Mouse (Mus musculus) forebrain, embryonic 11.5 days (tissue): ENCODE data around the gene Garem2. TPM values are rescaled to one million over a fixed set of nuclear protein-coding genes. Genes with fewer than 3 reads are reported as not detected.
A peak's percentile ranks its signal among the peaks of the same experiment; 100 is the strongest.

Experiments
- ATAC-seq: fragments of 200-750 bp; cut with Nextera tagmentation; replicated peaks from 2 replicates; pipeline ENCODE4 v1.8.0; 2017; ENCODE audit warnings: moderate TSS enrichment; ENCODE audit not compliant: low FRiP score
- DNase-seq: peaks from one replicate; pipeline ENCODE4 v3.0.0-alpha.2; 2017; ENCODE audit warnings: low spot score
- H3K27ac ChIP-seq: fragments of 300-500 bp; sonication (generic); 2 replicates; pipeline ENCODE4 v1.5.1; 2014; ENCODE audit warnings: low read depth, low read length
- H3K27me3 ChIP-seq: fragments of 300-500 bp; sonication (generic); 2 replicates; pipeline ENCODE4 v1.6.1; 2014; ENCODE audit warnings: mild to moderate bottlenecking, low read length, mixed read lengths; ENCODE audit not compliant: control insufficient read depth, insufficient read depth
- H3K36me3 ChIP-seq: fragments of 300-500 bp; sonication (generic); 2 replicates; pipeline ENCODE4 v1.6.1; 2014; ENCODE audit warnings: mild to moderate bottlenecking, low read length, moderate library complexity, mixed read lengths; ENCODE audit not compliant: control insufficient read depth, insufficient read depth
- H3K4me1 ChIP-seq: fragments of 300-500 bp; sonication (generic); replicated peaks from 2 replicates; pipeline ENCODE4 v1.6.1; 2014; ENCODE audit warnings: low read length, mixed read lengths; ENCODE audit not compliant: control insufficient read depth, insufficient read depth
- H3K4me2 ChIP-seq: fragments of 300-500 bp; sonication (generic); 2 replicates; pipeline ENCODE4 v1.6.1; 2014; ENCODE audit warnings: low read depth, mild to moderate bottlenecking, low read length, moderate library complexity, mixed read lengths; ENCODE audit not compliant: severe bottlenecking
- H3K4me3 ChIP-seq: fragments of 300-500 bp; sonication (generic); 2 replicates; pipeline ENCODE4 v1.5.1; 2014; ENCODE audit warnings: low read depth, low read length
- H3K9ac ChIP-seq: fragments of 300-500 bp; sonication (generic); 2 replicates; pipeline ENCODE4 v1.6.1; 2014; ENCODE audit warnings: low read length
- H3K9me3 ChIP-seq: fragments of 300-500 bp; sonication (generic); 2 replicates; pipeline ENCODE4 v1.6.1; 2016; ENCODE audit warnings: low read length, mixed read lengths; ENCODE audit not compliant: control insufficient read depth
- WGBS: fragments of 180-500 bp; shearing (Covaris S2); extraction: QIAGEN DNeasy Blood & Tissue Kit; methylation state at CpG from one replicate; pipeline ENCODE4 v1.1.7; 2014; 5-methylcytosine and 5-hydroxymethylcytosine counted together
- polyA plus RNA-seq: library from polyadenylated mRNA; unstranded; fragments of >200 nt; fragmentation: Nextera tagmentation; extraction: Ambion mirVana; gene quantifications from 2 replicates; pipeline ENCODE4 v1.2.1, GENCODE M21; 2014

Garem2 gene
- polyA plus RNA-seq, 1 experiment from 2014 or later: 17.2 TPM

- peaks cover 3% of the 10 kb centered on the region; the same call in 1 of the 2 replicates for H3K36me3 ChIP-seq
- peak overlapping the region; percentile 45 for H3K4me3 ChIP-seq
- H3K4me1 ChIP-seq: peaks cover 28% of the 10 kb centered on the region
- H3K4me2 ChIP-seq: peak overlapping the region; percentile 86
- ATAC-seq (no peak), DNase-seq (no peak)
- whole genome bisulfite sequencing: 2% methylated on average over 28 of the region's 28 CpGs
- no peak overlapping the region for H3K27ac ChIP-seq
- peak overlapping the region; percentile 55; the same call in 1 of the 2 replicates for H3K9ac ChIP-seq
- no peaks in the 10 kb centered on the region for H3K9me3 ChIP-seq
- H3K27me3 ChIP-seq: peaks cover 22% of the 10 kb centered on the region
Measured at GRCm38 (mm10) chr5:30114761-30115140, 9.8 kb downstream of the Garem2 start.

GRCm38 (mm10) chr5:30115718-30116117 is 10.8 kb downstream of the Garem2 start:
- Histone ChIP-seq H3K4me3 (no peak overlapping the region), H3K4me2 (no peak overlapping the region), H3K9me3 (no peaks in the 10 kb centered on the region), H3K27me3 (peaks cover 22% of the 10 kb centered on the region), H3K4me1 (peaks cover 19% of the 10 kb centered on the region), H3K9ac (no peak overlapping the region), H3K27ac (no peak overlapping the region), H3K36me3 (peaks cover 3% of the 10 kb centered on the region; the same call in 1 of the 2 replicates)
- WGBS: 26% methylated on average over 10 of the region's 10 CpGs
- ATAC-seq (no peak), DNase-seq (no peak)

DNA sequence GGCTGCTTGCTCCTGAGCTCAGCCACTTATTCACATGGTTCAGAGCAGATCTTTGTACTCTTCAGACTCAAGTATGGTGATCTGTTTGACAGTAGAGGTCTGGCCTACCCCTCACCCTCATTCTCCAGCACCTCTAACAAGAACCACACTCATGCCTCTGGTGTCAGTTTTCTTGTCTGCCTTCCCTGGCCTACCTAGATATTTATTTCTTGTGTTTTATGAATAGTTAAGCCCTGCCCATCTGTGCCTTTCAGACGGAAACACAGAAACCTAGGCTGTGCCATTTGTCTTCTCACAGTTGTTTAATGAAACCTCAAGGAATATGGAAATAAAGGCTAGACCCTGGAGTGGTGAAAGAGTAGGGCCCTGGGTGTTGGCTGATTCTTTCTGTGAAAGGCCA is 13.1 kb downstream of the Garem2 start:
- ATAC-seq (no peak), DNase-seq (peak; percentile 27)
- Histone ChIP-seq H3K4me3 (no peak overlapping the region), H3K36me3 (peaks cover 3% of the 10 kb centered on the region; the same call in 1 of the 2 replicates), H3K27me3 (peaks cover 13% of the 10 kb centered on the region), H3K9me3 (no peaks in the 10 kb centered on the region), H3K4me1 (peaks cover 10% of the 10 kb centered on the region), H3K27ac (no peak overlapping the region), H3K9ac (no peak overlapping the region), H3K4me2 (no peak overlapping the region)
- WGBS: 90% methylated on average over 1 of the region's 1 CpGs

- WGBS: 85% methylated on average over 6 of the region's 6 CpGs
- Histone ChIP-seq H3K4me3 (no peak overlapping the region), H3K27me3 (peaks cover 5% of the 10 kb centered on the region; the same call in 1 of the 2 replicates), H3K4me2 (no peak overlapping the region), H3K27ac (no peak overlapping the region), H3K36me3 (peaks cover 8% of the 10 kb centered on the region; the same call in 1 of the 2 replicates), H3K9ac (no peak overlapping the region), H3K4me1 (peaks cover 5% of the 10 kb centered on the region), H3K9me3 (no peaks in the 10 kb centered on the region)
- ATAC-seq (no peak), DNase-seq (peak; percentile 39)
Measured at GRCm38 (mm10) chr5:30119163-30119562, 14.2 kb downstream of the Garem2 start.

DNA sequence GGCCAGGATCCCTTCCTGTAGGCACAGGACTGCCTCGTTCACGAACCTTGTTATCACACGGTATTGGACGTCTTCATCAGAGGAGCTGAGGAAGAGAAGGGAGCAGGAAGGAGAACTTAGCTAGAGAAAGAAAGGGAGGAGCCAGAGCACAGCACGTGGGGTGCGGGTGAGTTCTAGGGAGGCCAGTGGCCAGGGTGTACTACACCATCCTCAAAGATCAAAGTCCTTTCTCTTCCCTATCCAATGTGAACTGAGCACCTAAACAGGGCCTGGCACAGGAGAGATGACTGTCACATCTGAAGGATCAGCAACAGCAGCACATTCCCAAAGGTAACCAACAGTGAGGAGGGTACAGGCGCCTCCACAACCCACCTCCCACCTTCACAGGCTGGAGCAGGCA is 15.1 kb downstream of the Garem2 start:
- Histone ChIP-seq H3K36me3 (peaks cover 10% of the 10 kb centered on the region; the same call in 1 of the 2 replicates), H3K27ac (no peak overlapping the region), H3K9me3 (no peaks in the 10 kb centered on the region), H3K9ac (no peak overlapping the region), H3K4me3 (no peak overlapping the region), H3K4me2 (no peak overlapping the region), H3K27me3 (peaks cover under 1% of the 10 kb centered on the region; the same call in 1 of the 2 replicates), H3K4me1 (no peaks in the 10 kb centered on the region)
- DNase-seq (peak; percentile 30), ATAC-seq (no peak)
- WGBS: 87% methylated on average over 7 of the region's 7 CpGs

DNA sequence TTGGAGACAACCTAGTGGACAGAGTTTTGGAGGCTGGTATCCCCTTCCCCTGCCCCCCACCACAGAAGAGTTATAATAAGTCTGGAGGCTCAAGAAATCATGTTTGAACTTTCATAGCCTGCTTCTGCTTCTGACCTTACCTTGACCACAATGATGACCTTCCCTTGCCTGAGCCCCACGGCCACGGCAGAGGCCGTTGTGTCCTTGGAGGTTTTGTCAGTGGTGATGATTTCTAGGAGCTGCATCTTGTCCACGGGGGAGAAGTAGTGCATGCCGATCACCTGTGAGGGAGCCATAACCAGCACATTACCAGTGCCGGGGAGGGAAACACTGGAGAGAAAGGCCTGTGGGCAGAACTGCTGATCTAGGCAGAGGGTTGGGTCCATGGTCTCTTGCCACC is 17.5 kb downstream of the Garem2 start:
- Histone ChIP-seq H3K4me1 (no peaks in the 10 kb centered on the region), H3K27me3 (no peaks in the 10 kb centered on the region), H3K36me3 (peaks cover 10% of the 10 kb centered on the region; the same call in 1 of the 2 replicates), H3K4me3 (no peak overlapping the region), H3K4me2 (no peak overlapping the region), H3K27ac (no peak overlapping the region), H3K9ac (no peak overlapping the region), H3K9me3 (no peaks in the 10 kb centered on the region)
- no peak for DNase-seq
- 96% methylated on average over 6 of the region's 6 CpGs for WGBS
- ATAC-seq: no peak

DNA sequence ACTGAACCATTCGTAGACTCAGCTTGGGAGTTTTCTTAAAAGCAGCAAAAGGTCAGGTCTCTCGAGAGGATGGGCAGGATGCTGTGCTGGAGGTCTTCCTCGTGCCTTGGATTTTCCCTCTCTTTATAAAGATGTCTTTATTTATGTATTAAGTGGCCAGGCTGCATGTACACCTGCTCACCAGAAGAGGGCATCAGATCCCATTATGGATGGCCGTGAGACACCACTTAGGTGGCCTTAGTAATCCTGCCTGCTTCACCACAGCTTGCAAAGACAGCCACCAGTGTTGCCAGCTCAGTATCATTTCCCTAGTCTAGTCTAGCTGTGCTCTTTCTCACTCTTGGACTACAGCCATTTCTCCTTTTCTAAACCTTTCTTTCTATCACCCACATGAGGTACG is 20.6 kb downstream of the Garem2 start:
- DNase-seq (no peak), ATAC-seq (no peak)
- H3K4me3 ChIP-seq: no peak overlapping the region
- H3K27me3 ChIP-seq: no peaks in the 10 kb centered on the region
- H3K9ac ChIP-seq: no peak overlapping the region
- H3K9me3 ChIP-seq: no peaks in the 10 kb centered on the region
- H3K4me2 ChIP-seq: no peak overlapping the region
- H3K36me3 ChIP-seq: peaks cover 8% of the 10 kb centered on the region; the same call in 1 of the 2 replicates
- no peak overlapping the region for H3K27ac ChIP-seq
- no peaks in the 10 kb centered on the region for H3K4me1 ChIP-seq
- 49% methylated on average over 5 of the region's 5 CpGs for WGBS

GRCm38 (mm10) chr5:30126756-30127155 is 21.8 kb downstream of the Garem2 start:
- no peak overlapping the region for H3K27ac ChIP-seq
- H3K4me2 ChIP-seq: no peak overlapping the region
- H3K9ac ChIP-seq: no peak overlapping the region
- WGBS: 91% methylated on average over 7 of the region's 7 CpGs
- DNase-seq (no peak), ATAC-seq (no peak)
- no peak overlapping the region for H3K4me3 ChIP-seq
- H3K4me1 ChIP-seq: no peaks in the 10 kb centered on the region
- H3K27me3 ChIP-seq: no peaks in the 10 kb centered on the region
- peaks cover 8% of the 10 kb centered on the region; the same call in 1 of the 2 replicates for H3K36me3 ChIP-seq
- H3K9me3 ChIP-seq: no peaks in the 10 kb centered on the region

DNA sequence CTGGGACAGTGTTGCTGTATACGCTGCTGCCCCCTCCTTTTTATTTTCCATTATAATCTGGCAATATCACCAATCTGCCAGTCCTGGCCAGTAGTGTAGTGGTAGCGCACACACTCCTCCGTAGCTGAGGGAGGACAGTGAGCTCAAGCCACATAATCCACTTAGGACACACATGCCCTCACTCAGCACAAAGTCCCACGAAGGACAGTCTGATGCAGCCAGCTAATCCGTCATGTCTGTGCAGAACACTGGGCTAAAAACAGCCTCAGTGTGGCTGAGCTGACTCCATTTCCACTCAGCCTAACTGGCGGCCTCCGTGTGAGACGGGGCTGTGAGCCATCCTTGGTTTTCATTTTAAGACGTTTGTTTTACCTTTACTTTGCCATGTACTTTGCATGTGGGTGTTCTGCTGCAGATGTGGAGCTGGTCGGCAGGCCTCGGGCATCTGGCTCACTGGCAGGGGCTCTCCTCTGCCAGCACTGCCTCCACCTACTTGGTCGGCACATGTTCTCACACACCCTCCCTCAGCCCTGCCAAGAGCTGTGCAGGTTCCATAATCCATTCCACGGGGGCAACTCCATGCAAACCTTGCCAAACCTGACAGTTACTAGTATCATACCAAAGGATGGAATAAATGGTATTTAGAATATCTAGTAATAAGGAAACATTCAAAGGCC is 23.1 kb downstream of the Garem2 start:
- Histone ChIP-seq H3K27ac (no peak overlapping the region), H3K4me2 (no peak overlapping the region), H3K4me1 (no peaks in the 10 kb centered on the region), H3K36me3 (peaks cover 7% of the 10 kb centered on the region; the same call in 1 of the 2 replicates), H3K9ac (no peak overlapping the region), H3K4me3 (no peak overlapping the region), H3K9me3 (no peaks in the 10 kb centered on the region), H3K27me3 (no peaks in the 10 kb centered on the region)
- DNase-seq (no peak), ATAC-seq (no peak)
- WGBS: 90% methylated on average over 13 of the region's 13 CpGs
